Mouse (Mus musculus): ENCODE data around the gene St3gal3.

St3gal3 gene

GRCm38 (mm10) chr4:117895339-117895738, 239.4 kb downstream of the St3gal3 start:
- DNase-seq (ENCODE audit: low spot score): no peak

DNA sequence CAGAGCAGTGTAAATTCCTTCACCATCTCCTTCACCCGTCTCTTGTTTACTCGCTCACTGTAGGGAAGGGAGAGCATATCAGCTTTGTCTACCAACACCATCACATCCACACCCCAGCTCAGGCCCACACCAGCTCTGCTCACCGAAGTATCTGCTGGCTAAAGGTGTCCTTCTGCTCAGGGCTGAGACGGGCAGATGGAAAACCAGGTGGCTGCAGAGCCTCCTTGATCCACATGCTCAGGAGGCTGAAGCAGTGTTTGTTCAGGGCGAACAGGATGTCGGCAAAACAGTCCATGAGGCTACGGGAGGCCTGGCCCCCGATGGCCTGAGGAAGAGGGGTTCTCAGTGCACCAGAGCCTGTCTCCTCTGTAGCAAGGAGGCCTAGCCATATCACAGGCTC, 240.1 kb downstream of the St3gal3 start:
- DNase-seq (ENCODE audit: low spot score): no peak

GRCm38 (mm10) chr4:117893376-117893775, 241.3 kb downstream of the St3gal3 start:
- peak; percentile 70 for DNase-seq (ENCODE audit: low spot score)

GRCm38 (mm10) chr4:117891738-117892161, 243.0 kb downstream of the St3gal3 start, which contains the start of gene Dph2:
Gene Dph2 (minus strand): TSS chr4:117892032.
- DNase-seq (ENCODE audit: low spot score): peak; percentile 96

GRCm38 (mm10) chr4:117890750-117891149, 244.0 kb downstream of the St3gal3 start:
- no peak for DNase-seq (ENCODE audit: low spot score)

- no peak for DNase-seq (ENCODE audit: low spot score)
These were observed 244.7 kb downstream of the St3gal3 start for GRCm38 (mm10) chr4:117890031-117890430.

DNA sequence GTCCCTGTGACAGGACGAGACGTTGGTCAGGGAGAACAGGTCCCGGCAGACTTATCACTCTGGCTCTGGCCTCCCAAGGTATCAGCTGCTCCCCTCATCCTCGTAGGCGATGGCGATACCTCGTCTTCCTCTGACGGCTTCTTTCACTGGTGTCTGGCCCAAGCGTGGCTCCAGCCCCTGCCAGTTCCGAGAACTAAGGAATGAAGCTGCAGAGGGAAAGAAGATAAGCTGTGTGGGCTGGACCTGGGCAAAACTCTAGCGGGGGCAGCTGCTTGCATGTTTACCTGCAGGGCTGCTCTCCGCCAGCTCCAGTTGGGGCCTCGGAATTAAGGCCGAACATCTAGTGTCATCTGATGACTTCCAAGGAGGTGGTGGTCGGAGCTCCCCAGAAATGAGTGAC, 245.2 kb downstream of the St3gal3 start:
- DNase-seq (ENCODE audit: low spot score): no peak

- DNase-seq (ENCODE audit: low spot score): no peak
These were observed 246.8 kb downstream of the St3gal3 start for GRCm38 (mm10) chr4:117887920-117888319.

- DNase-seq (ENCODE audit: low spot score): peak; percentile 92
These were observed 247.6 kb downstream of the St3gal3 start, which contains the start of gene Atp6v0b for GRCm38 (mm10) chr4:117887133-117887532. Gene Atp6v0b (minus strand): TSS chr4:117887333.

DNA sequence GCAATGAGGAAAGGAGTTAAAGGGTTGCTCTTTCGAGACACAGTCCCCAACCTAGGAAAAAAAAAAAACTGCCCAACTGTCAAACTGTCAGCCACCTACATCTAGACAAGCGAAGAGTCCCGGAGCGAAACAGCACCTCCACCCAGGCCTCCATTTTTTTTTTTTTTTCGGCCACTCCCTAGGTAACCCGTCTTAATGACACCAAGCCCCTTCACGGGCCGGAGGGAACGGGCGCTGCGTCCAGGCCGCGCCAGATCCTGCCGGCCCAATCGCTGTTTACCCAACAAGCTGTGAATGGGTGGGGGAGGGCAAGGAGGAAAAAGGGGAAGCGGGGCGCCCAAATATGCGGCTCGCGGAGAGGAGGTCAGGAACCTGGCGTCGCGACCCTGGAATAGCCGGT, 248.1 kb downstream of the St3gal3 start:
- DNase-seq (ENCODE audit: low spot score): peak; percentile 9

DNA sequence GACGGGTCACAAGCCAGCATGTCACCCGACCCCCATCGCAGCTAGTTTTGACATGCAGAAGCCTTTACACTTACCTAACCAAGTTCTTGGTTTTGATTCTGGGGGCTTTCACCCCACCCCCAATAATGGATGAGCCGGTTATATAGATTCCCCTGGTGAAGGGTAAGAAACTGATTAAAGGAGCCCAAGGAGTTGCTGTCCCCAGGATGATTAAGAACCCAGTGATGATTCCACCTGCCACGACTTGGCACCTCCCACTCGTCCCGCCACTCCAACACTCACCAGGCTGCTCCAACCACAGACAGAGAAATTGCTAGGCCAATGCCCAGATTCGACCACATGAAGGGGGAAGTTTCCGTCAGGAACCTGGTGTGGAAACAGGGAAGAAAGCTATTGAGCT, 248.7 kb downstream of the St3gal3 start:
- no peak for DNase-seq (ENCODE audit: low spot score)

- DNase-seq (ENCODE audit: low spot score): no peak
These were observed 249.6 kb downstream of the St3gal3 start for GRCm38 (mm10) chr4:117885093-117885492.

DNA sequence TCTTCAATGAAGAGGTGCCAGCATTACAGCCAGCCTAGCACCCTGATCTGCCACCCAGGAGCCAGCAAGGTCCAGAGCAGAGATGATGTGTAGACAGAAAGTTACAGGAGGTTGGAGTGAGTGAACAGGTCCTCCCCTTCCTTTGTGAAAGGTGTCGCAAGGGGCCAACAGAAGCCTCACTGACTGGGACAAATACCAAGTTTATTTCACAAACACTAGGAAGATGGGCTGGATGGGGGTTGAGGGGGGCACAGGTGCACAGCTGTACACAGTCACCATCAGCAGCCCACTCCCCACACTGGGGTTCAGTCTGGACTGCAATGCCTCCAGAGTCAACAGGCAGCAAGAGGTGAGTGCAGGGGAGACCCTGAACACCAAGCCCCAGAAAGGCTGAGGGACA, 250.6 kb downstream of the St3gal3 start:
- no peak for DNase-seq (ENCODE audit: low spot score)

DNA sequence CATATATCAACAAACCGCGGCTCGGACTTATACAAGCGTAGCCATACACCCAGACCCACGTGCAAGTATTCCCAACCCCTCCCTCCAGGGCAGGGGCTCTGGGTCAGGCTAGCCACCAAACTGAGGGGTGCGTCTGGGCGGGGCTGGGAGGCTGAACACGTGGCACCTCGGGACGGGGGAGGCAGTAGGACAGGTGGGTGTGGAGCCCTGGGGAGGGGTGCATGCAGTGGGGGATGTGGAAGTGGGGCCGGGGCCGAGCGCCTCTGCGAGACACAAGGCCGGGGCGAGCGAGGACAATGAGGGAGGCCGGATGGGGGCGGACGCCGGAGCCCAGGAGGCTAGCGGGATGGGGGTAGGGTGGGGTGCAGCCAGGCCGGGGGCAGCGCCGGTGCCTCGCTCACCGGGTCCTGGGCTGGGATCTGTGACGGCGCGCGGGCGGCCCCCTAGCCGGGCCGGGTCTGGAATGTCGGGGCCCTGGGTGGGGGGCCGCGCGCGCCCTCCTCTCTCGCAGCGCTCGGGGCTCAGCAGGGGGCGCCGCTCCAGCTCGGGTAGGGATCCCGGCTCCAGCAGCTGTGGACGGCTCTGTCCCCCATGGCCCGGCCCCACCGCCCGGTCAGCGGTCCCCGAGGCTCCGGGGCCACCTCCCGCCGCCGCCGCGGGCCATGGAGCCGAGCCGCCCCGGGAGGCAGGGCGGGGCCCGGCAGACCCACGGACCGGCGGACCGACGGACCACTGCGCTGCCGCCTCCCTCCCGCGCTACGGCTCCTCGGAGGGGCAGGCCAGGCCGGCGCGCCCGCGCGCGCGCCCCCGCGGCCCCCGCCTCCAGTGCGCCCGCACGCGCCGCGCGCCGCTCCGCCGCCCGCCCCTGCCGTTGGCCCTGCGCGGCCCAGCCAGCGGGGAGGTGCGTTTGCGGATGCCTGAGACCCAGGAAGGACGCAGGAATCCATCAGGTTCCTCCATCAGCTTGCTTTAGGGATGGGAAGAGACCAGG, 251.7 kb downstream of the St3gal3 start, which contains the start of gene B4galt2:
Gene B4galt2, minus strand, starts transcription at position 787 of the 991 bp plus-strand sequence.
- DNase-seq (ENCODE audit: low spot score): peak; percentile 73

All from embryo, embryonic 10.5 days (tissue).